Mouse (Mus musculus) heart, adult 2 months (tissue): ENCODE measurements around the gene Gm10553. TPM values are rescaled to one million over a fixed set of nuclear protein-coding genes. Genes with fewer than 3 reads are reported as not detected.
A peak's percentile ranks its signal among the peaks of the same experiment; 100 is the strongest.
"Not testable (repeated sequence)": the region's sequence is repeated elsewhere in the genome, so short reads cannot be mapped to it uniquely, and the experiment has no call there.

Experiments used
- DNase-seq, 2 experiments: peaks; one replicate each; pipeline ENCODE4 v3.0.0; 2021
- H3K27ac ChIP-seq: fragments of 200-600 bp; 2 replicates; pipeline ENCODE4 v1.8.1; 2022
- H3K27me3 ChIP-seq: fragments of 200-500 bp; 2 replicates; pipeline ENCODE4 v1.6.1; 2012; ENCODE audit warnings: mild to moderate bottlenecking, low read length, inconsistent platforms, mixed read lengths; ENCODE audit not compliant: control insufficient read depth, insufficient read depth
- H3K36me3 ChIP-seq: fragments of 200-500 bp; 2 replicates; pipeline ENCODE4 v1.6.1; 2012; ENCODE audit warnings: low read length, inconsistent platforms; ENCODE audit not compliant: control insufficient read depth, insufficient read depth
- H3K4me1 ChIP-seq: fragments of 200-500 bp; 2 replicates; pipeline ENCODE4 v1.6.1; 2011; ENCODE audit warnings: low read length; ENCODE audit not compliant: control insufficient read depth, insufficient read depth
- H3K4me3 ChIP-seq: fragments of 200-600 bp; 2 replicates; pipeline ENCODE4 v1.8.1; 2022
- H3K79me2 ChIP-seq: fragments of 200-500 bp; replicated peaks from 2 replicates; pipeline ENCODE4 v1.6.1; 2012; ENCODE audit warnings: mild to moderate bottlenecking, inconsistent platforms, low read length, moderate library complexity, mixed read lengths; ENCODE audit not compliant: control insufficient read depth, insufficient read depth
- H3K9ac ChIP-seq: fragments of 200-500 bp; 2 replicates; pipeline ENCODE4 v1.6.1; 2012; ENCODE audit warnings: low read depth, mild to moderate bottlenecking, control low read depth, inconsistent platforms, low read length, mixed read lengths
- WGBS: fragments of 180-500 bp; shearing (Covaris S2); methylation state at CpG from one replicate; pipeline ENCODE4 v1.1.7; 2018; 5-methylcytosine and 5-hydroxymethylcytosine counted together
- intact Hi-C: fragments of 180-260 bp; cut with DNase I; formaldehyde crosslinking; loops from one replicate; pipeline ENCODE4 v1.15.1; 2025
- polyA plus RNA-seq: library from polyadenylated mRNA; depleted of rRNA; stranded (reverse); fragments of >200 nt; gene quantifications from 2 replicates; pipeline ENCODE4 v1.2.3, GENCODE M21; 2012
- total RNA-seq, 2 experiments: library from RNA; stranded (reverse); gene quantifications; 2 replicates each; pipeline ENCODE4 v1.2.3; 2021

The Gm10553 gene
- total and polyA plus RNA-seq, 3 experiments: not detected

DNA sequence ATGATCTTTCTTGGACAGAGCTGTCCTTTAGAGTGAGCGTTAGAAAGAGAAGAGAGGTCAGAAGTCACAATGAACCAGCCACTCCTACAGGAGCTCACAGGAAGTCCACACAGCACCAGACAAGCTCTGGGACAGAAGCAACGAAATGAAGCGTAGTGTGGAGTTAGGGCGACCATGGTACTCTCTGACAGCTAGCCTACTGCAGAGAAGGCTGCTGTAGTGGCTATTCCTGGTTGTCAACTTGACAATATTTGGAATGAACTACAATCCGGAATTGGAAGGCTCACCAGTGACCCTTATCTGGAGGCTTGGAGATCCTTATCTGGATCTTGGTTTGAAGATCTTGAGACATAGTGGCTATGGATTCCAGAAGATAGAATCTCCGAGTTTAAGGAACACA, 6.0 kb downstream of the Gm10553 start:
- WGBS: 56% methylated on average over 5 of the region's 6 CpGs
- H3K9ac ChIP-seq, intact Hi-C loops, H3K79me2 ChIP-seq, H3K4me3 ChIP-seq, H3K27ac ChIP-seq, H3K4me1 ChIP-seq, H3K36me3 ChIP-seq, H3K27me3 ChIP-seq, DNase-seq: not testable (repeated sequence)

DNA sequence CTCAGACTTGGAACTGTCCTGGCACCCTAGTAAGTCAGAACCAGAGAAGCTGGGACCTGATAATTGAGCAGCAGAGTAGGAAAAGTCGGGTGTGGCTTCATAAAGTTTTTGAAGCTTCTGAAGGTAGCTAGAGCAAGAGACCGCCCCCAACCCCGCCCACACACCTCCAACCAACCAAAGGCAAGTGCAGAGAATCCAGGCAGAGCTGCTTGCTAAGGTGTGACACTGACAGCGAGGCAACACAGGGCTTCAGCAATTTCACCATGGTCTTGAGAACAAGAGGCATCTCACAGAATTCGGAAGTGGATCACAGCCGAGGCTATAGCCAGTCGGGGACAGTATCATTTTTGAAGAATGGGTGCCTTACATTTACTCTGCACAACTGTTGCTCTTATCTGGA, 9.8 kb downstream of the Gm10553 start, which contains the start of gene A530032D15Rik:
Gene A530032D15Rik, minus strand, starts transcription at position 101 of the 400 bp plus-strand sequence.
- whole genome bisulfite sequencing: 82% methylated on average over 2 of the region's 7 CpGs
- intact Hi-C loops: not testable (repeated sequence)

DNA sequence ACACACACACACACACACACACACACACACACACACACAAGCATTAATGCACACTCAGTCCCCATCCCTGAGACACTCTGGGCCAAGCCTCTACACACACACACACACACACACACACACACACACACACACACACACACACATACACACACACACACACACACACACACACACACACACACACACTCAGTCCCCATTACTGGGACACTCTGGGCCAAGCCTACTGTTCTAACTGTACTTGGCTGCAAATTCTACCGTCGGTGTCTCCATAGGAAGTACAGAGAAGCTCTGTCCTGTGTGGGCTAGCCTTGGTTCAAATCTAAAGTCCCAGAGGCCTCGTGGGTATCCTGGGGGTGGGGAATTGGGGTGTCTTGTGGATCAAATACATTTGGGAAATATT, 10.9 kb downstream of the Gm10553 start:
- intact Hi-C loops, H3K27ac ChIP-seq, H3K36me3 ChIP-seq, H3K4me1 ChIP-seq, DNase-seq, H3K27me3 ChIP-seq, H3K9ac ChIP-seq, H3K79me2 ChIP-seq, H3K4me3 ChIP-seq: not testable (repeated sequence)
- 72% methylated on average over 3 of the region's 3 CpGs for WGBS

More for the DNA sequence above, 9.8 kb downstream of the Gm10553 start, which contains the start of gene A530032D15Rik:
- H3K27me3 ChIP-seq, H3K9ac ChIP-seq, H3K4me1 ChIP-seq, H3K79me2 ChIP-seq, H3K36me3 ChIP-seq, H3K27ac ChIP-seq, DNase-seq, H3K4me3 ChIP-seq: not testable (repeated sequence)

DNA sequence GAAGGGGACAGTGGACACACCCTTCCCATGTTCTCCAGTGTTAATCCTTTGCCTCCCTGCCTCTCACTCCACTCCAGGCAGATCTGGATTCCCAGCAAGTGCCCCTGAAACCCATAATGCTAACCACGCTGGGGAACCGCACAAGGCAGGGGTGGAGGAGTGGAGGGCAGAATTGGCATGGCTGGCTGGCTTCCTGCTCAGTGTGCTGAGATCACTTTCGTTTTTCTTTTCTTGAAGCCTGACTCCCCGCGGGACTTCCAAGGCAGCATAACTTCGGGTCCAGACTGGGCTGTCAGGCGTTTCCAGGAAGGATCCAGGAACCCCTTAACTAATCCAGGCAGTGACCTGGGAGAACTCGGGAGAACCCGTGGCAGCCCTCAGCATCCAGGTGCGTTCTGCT, 11.6 kb downstream of the Gm10553 start:
- H3K36me3 ChIP-seq, H3K79me2 ChIP-seq, H3K4me1 ChIP-seq, H3K27me3 ChIP-seq, H3K9ac ChIP-seq, H3K27ac ChIP-seq, H3K4me3 ChIP-seq, intact Hi-C loops: not testable (repeated sequence)
- peak in 1 of 2 experiments; percentile 42 for DNase-seq
- WGBS: 58% methylated on average over 10 of the region's 10 CpGs

DNA sequence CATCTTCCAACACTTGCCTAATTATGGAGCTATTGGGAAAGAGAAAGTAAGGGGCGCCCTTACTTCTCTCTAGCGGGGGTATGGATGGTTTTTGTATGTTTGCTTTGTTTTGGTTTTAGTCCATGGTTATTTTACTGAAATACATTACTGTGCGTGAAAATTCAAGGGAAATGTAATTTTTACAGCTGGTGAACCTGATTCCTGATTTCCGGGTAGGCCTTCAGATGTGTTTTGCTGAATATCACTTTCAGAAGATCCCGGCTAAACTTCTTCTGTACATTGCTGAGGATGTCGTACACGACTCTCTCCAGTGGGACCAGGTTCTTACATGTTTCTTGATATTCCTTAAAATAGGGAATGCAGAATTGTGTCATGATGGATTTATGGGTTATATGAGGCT, 12.3 kb downstream of the Gm10553 start:
- H3K4me3 ChIP-seq, DNase-seq, H3K27ac ChIP-seq, H3K4me1 ChIP-seq, intact Hi-C loops, H3K36me3 ChIP-seq, H3K27me3 ChIP-seq, H3K79me2 ChIP-seq, H3K9ac ChIP-seq: not testable (repeated sequence)
- WGBS: 79% methylated on average over 7 of the region's 7 CpGs

DNA sequence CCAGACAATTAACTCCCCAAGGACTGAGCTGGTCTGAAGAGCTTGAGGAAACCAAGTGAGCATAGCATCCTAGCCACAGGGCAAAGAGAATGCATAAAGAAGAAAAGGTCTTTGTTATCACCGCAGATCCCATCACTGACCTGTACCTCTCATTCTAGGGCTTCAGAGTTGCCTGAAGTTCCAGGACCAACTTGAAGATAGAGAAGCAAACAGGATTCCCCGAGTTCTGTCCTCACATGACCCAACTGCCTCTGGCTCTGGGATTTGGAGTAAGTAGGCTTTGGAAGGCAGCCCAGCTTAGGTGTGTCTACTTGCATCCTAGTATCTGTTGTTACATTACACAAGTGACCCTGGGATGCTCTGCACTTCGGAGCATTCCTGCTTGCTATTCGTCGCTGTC, 12.9 kb downstream of the Gm10553 start:
- DNase-seq, H3K27me3 ChIP-seq, H3K79me2 ChIP-seq, H3K9ac ChIP-seq, H3K4me3 ChIP-seq, intact Hi-C loops, H3K36me3 ChIP-seq, H3K27ac ChIP-seq, H3K4me1 ChIP-seq: not testable (repeated sequence)
- 61% methylated on average over 2 of the region's 5 CpGs for WGBS

DNA sequence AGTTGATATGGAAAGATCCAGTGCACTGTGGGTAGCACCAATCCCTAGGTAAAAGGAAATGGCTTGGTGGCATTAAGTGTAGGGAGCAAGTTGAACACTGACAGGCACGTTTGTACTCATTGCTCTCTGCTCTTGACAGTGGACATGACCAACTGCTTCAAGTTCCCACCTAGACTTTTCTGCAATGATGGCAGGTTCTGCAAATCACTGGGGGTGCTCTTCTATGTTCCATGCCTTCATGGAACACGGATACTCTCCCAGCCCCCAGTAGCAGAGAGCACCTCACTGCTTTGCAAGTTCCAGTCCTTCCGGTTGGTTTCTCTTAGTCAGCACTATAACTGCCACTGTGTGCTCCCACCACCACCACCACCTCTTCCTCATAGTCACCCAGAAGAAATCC, 14.1 kb downstream of the Gm10553 start:
- H3K27ac ChIP-seq, H3K4me1 ChIP-seq, H3K27me3 ChIP-seq, H3K4me3 ChIP-seq, H3K36me3 ChIP-seq, H3K79me2 ChIP-seq, DNase-seq, intact Hi-C loops, H3K9ac ChIP-seq: not testable (repeated sequence)
- WGBS: 72% methylated on average over 3 of the region's 3 CpGs
